Mouse (Mus musculus) CD4-positive helper T cell, adult 2 months (primary cell): ENCODE results near the gene Agrp.

Experiments
- DNase-seq: peaks from one replicate; pipeline ENCODE4 v3.0.0-alpha.2; 2012; ENCODE audit warnings: low read depth, missing footprints, low spot score

Gene Agrp

GRCm38 (mm10) chr8:105518436-105519313 lies 118.5 kb downstream of the Agrp start, which contains the start of gene Hsd11b2:
Gene Hsd11b2, plus strand, starts transcription at chr8:105518755.
- DNase-seq = peak; percentile 76

- DNase-seq = no peak
These were observed 119.8 kb downstream of the Agrp start for GRCm38 (mm10) chr8:105517346-105517745.
